Mouse (Mus musculus) stomach, embryonic 14.5 days (tissue): Measurements from ENCODE around the gene Atxn2. TPM values are rescaled to one million over a fixed set of nuclear protein-coding genes. Genes with fewer than 3 reads are reported as not detected.

Experiments used
- ATAC-seq: fragments of 200-750 bp; cut with Nextera tagmentation; 2 replicates; pipeline ENCODE4 v1.8.0; 2017; ENCODE audit warnings: low read depth, moderate TSS enrichment; ENCODE audit not compliant: insufficient number of reproducible peaks, insufficient read depth, low FRiP score
- H3K27ac ChIP-seq: fragments of 300-500 bp; sonication (generic); 2 replicates; pipeline ENCODE4 v1.5.1; 2014; ENCODE audit warnings: mild to moderate bottlenecking, low read length, moderate library complexity, mixed read lengths
- H3K27me3 ChIP-seq: fragments of 300-500 bp; sonication (generic); 2 replicates; pipeline ENCODE4 v1.6.1; 2014; ENCODE audit warnings: low read length, control low read depth, mixed read lengths; ENCODE audit not compliant: control insufficient read depth, insufficient read depth
- H3K36me3 ChIP-seq: fragments of 300-500 bp; sonication (generic); 2 replicates; pipeline ENCODE4 v1.6.1; 2014; ENCODE audit warnings: mild to moderate bottlenecking, control low read depth, low read length, moderate library complexity, mixed read lengths; ENCODE audit not compliant: control insufficient read depth, insufficient read depth
- H3K4me1 ChIP-seq: fragments of 300-500 bp; sonication (generic); 2 replicates; pipeline ENCODE4 v1.6.1; 2014; ENCODE audit warnings: low read length, control low read depth, mixed read lengths; ENCODE audit not compliant: control insufficient read depth, insufficient read depth
- H3K4me2 ChIP-seq: fragments of 300-500 bp; sonication (generic); replicated peaks from 2 replicates; pipeline ENCODE4 v1.6.1; 2014; ENCODE audit warnings: low read depth, low read length, control low read depth
- H3K4me3 ChIP-seq: fragments of 300-500 bp; sonication (generic); 2 replicates; pipeline ENCODE4 v1.5.1; 2014; ENCODE audit warnings: low read depth, low read length, control low read depth
- H3K9ac ChIP-seq: fragments of 300-500 bp; sonication (generic); replicated peaks from 2 replicates; pipeline ENCODE4 v1.6.1; 2014; ENCODE audit warnings: low read depth, mild to moderate bottlenecking, control low read depth, low read length, moderate library complexity, mixed read lengths
- H3K9me3 ChIP-seq: fragments of 300-500 bp; sonication (generic); 2 replicates; pipeline ENCODE4 v1.6.1; 2016; ENCODE audit warnings: low read depth, low read length, control low read depth; ENCODE audit not compliant: control insufficient read depth
- WGBS: fragments of 180-500 bp; shearing (Covaris S2); extraction: QIAGEN DNeasy Blood & Tissue Kit; methylation state at CpG from one replicate; pipeline ENCODE4 v1.1.7; 2014; 5-methylcytosine and 5-hydroxymethylcytosine counted together
- microRNA-seq: library from miRNA; unstranded; fragments of <30 nt; microRNA quantifications from one replicate; pipeline ENCODE4, GENCODE M21; 2016
- polyA plus RNA-seq: library from polyadenylated mRNA; unstranded; fragments of >200 nt; fragmentation: Nextera tagmentation; extraction: Ambion mirVana; gene quantifications from 2 replicates; pipeline ENCODE4 v1.2.1, GENCODE M21; 2014

The Atxn2 gene
- polyA plus RNA-seq, 1 experiment from 2014 or later, result 78.4 TPM

DNA sequence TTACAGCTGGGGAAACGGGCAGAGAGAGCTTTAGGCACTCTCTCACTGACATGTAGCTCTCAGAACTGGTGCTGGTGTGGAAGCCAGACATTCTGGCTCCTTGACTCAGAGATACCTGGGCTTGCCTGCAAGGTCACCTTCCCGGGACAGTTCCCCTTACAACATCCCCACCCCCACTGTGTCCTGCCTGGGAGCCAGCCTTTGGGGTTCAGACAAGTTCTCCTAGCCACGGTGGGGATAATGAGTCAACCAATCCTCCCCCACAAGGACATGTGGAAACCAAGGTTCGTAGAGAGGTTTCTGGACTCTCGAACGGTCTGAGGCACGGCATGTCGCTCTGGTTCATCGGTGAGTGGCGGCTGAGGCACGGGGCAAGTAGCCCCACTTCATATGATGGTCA is 145.6 kb downstream of the Atxn2 start:
- Histone ChIP-seq H3K4me2 (no peak overlapping the region), H3K9ac (no peak overlapping the region), H3K4me1 (0 out of 2 replicates have a peak, but pooled peaks cover 3% of the 10 kb centered on the region), H3K27me3 (no peaks in the 10 kb centered on the region), H3K4me3 (no peak overlapping the region), H3K36me3 (peaks cover 22% of the 10 kb centered on the region), H3K27ac (no peak overlapping the region), H3K9me3 (0 out of 2 replicates have a peak, but pooled peaks cover 3% of the 10 kb centered on the region)
- 85% methylated on average over 11 of the region's 11 CpGs for WGBS
- ATAC-seq, result no peak

DNA sequence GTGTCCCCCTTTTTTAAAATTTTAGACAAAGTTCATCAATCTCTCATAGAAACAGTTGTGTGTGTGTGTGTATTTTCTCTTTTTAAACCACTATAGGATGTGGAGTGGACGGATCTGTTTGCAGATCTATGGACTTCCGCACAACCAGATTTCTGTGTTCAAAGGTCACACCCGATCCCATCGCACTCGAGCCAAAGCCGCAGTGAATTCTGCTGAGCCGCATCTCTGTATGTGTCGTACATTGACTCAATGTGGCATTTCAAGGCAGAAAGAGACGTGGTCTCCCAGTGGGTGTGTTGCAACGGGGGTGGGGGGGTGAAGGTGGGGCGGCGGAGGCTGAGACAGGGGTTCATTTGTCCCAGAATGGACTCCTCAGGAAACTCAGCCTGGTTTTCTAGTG is 147.3 kb downstream of the Atxn2 start:
- no peaks in the 10 kb centered on the region for H3K27me3 ChIP-seq
- WGBS, result 85% methylated on average over 12 of the region's 12 CpGs
- 0 out of 2 replicates have a peak, but pooled peaks cover 3% of the 10 kb centered on the region for H3K4me1 ChIP-seq
- peaks cover 8% of the 10 kb centered on the region for H3K36me3 ChIP-seq
- no peak overlapping the region for H3K9ac ChIP-seq
- 0 out of 2 replicates have a peak, but pooled peaks cover 3% of the 10 kb centered on the region for H3K9me3 ChIP-seq
- no peak overlapping the region for H3K27ac ChIP-seq
- no peak overlapping the region for H3K4me3 ChIP-seq
- ATAC-seq, result no peak
- no peak overlapping the region for H3K4me2 ChIP-seq

DNA sequence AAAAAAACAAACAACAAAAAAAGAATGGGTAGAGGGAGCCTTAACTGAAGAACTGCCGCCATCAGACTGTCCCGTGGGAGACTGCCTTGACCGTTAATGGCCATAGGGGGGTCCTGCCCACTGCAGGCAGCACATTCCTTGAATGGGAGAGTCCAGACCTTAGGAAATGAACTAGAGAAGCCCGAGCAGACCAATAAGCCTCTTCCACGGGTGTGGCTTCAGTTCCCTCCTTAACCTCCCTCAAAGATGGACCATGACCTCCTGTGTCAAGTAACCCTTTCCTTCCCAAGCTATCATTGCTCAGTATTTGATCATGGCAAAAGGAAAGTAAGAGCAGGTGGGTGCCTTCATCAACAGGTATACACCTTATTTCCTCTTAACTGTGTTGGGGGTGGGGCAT is 150.8 kb downstream of the Atxn2 start:
- Histone ChIP-seq H3K27ac (no peak overlapping the region), H3K4me2 (no peak overlapping the region), H3K4me3 (no peak overlapping the region), H3K9me3 (0 out of 2 replicates have a peak, but pooled peaks cover 3% of the 10 kb centered on the region), H3K36me3 (no peaks in the 10 kb centered on the region), H3K9ac (no peak overlapping the region), H3K4me1 (no peaks in the 10 kb centered on the region), H3K27me3 (no peaks in the 10 kb centered on the region)
- ATAC-seq, result no peak
- WGBS, result 51% methylated on average over 5 of the region's 5 CpGs

DNA sequence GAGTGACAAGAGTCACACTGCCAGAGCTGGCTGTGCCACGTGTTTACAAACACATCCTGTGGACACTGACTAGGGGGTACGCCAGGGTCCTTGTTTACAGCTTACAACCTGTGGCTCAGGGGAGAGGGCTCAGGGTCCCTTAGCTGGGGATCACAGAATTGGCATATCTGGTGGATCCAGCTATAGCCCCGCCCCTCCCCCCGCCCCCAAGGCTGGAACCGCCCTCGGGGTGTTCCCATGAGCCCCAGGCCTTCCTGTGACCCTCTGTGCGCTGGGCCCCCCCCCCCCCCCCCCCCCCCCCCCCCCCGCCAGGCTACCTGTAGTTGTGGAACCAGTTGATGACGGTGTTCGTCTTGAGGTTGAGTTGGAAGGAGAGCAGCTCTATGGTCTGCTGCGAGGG is 153.2 kb downstream of the Atxn2 start:
- no peak overlapping the region for H3K27ac ChIP-seq
- H3K9ac ChIP-seq, result no peak overlapping the region
- peak overlapping the region; percentile 36 for H3K4me2 ChIP-seq
- WGBS, result 15% methylated on average over 8 of the region's 11 CpGs
- no peak overlapping the region for H3K4me3 ChIP-seq
- H3K9me3 ChIP-seq, result 0 out of 2 replicates have a peak, but pooled peaks cover 3% of the 10 kb centered on the region
- no peaks in the 10 kb centered on the region for H3K4me1 ChIP-seq
- no peaks in the 10 kb centered on the region for H3K36me3 ChIP-seq
- ATAC-seq, result peak; percentile 43
- H3K27me3 ChIP-seq, result no peaks in the 10 kb centered on the region

Small RNA genes lying within 50 kb of the gene (microRNA-seq; reads per million reads assigned to microRNA genes)
- not detected for gene Mir7031

Other genes with a start within 250 kb of the Atxn2 start
- gene Adam1b, start 207.9 kb upstream of the Atxn2 start, polyA plus RNA-seq, result 0.11 and 0.12 TPM in 2 replicates
- gene Adam1a, start 165.9 kb upstream of the Atxn2 start, polyA plus RNA-seq, result 2.2 and 3.3 TPM in 2 replicates
- gene Gm42878, start 165.9 kb upstream of the Atxn2 start, polyA plus RNA-seq, result 0.87 TPM in 1 of 2 replicates, not detected in the other
- 52.9 and 56.3 TPM in 2 replicates for gene Mapkapk5, start 165.4 kb upstream of the Atxn2 start, polyA plus RNA-seq
- 68.4 and 74.6 TPM in 2 replicates for gene Aldh2, start 117.5 kb upstream of the Atxn2 start, polyA plus RNA-seq
- 2.2 and 2.7 TPM in 2 replicates for gene Acad12, start 92.4 kb upstream of the Atxn2 start, polyA plus RNA-seq
- 2.3 and 2.4 TPM in 2 replicates for gene Acad10, start 50.8 kb upstream of the Atxn2 start, polyA plus RNA-seq
- gene Brap, start 50.8 kb upstream of the Atxn2 start, polyA plus RNA-seq, result 30.8 and 31.7 TPM in 2 replicates
- gene Sh2b3, start 126.3 kb downstream of the Atxn2 start, polyA plus RNA-seq, result 15.4 and 17.2 TPM in 2 replicates
- gene Pheta1, start 137.6 kb downstream of the Atxn2 start, polyA plus RNA-seq, result 17.6 and 17.8 TPM in 2 replicates